Mouse (Mus musculus) neural tube, embryonic 15.5 days (tissue): ENCODE measurements around the gene Oosp3. TPM values are rescaled to one million over a fixed set of nuclear protein-coding genes. Genes with fewer than 3 reads are reported as not detected.

Experiments used
- ATAC-seq: fragments of 200-750 bp; cut with Nextera tagmentation; 2 replicates; pipeline ENCODE4 v1.8.0; 2017; ENCODE audit warnings: mild to moderate bottlenecking, moderate TSS enrichment, moderate library complexity; ENCODE audit not compliant: low FRiP score
- H3K27ac ChIP-seq: fragments of 300-500 bp; sonication (generic); replicated peaks from 2 replicates; pipeline ENCODE4 v1.5.1; 2015; ENCODE audit warnings: mild to moderate bottlenecking, inconsistent platforms
- H3K27me3 ChIP-seq: fragments of 300-500 bp; sonication (generic); replicated peaks from 2 replicates; pipeline ENCODE4 v1.6.1; 2015; ENCODE audit warnings: inconsistent platforms
- H3K36me3 ChIP-seq: fragments of 300-500 bp; sonication (generic); 2 replicates; pipeline ENCODE4 v1.6.1; 2015; ENCODE audit warnings: inconsistent platforms
- H3K4me1 ChIP-seq: fragments of 300-500 bp; sonication (generic); 2 replicates; pipeline ENCODE4 v1.6.1; 2015; ENCODE audit warnings: inconsistent platforms
- H3K4me2 ChIP-seq: fragments of 300-500 bp; sonication (generic); 2 replicates; pipeline ENCODE4 v1.6.1; 2015; ENCODE audit warnings: inconsistent platforms, mild to moderate bottlenecking, moderate library complexity
- H3K4me3 ChIP-seq: fragments of 300-500 bp; sonication (generic); replicated peaks from 2 replicates; pipeline ENCODE4 v1.5.1; 2015; ENCODE audit warnings: mild to moderate bottlenecking, inconsistent platforms
- H3K9ac ChIP-seq: fragments of 300-500 bp; sonication (generic); replicated peaks from 2 replicates; pipeline ENCODE4 v1.6.1; 2015; ENCODE audit warnings: mild to moderate bottlenecking, inconsistent platforms
- H3K9me3 ChIP-seq: fragments of 300-500 bp; sonication (generic); replicated peaks from 2 replicates; pipeline ENCODE4 v1.6.1; 2016; ENCODE audit warnings: inconsistent platforms
- WGBS: fragments of 180-500 bp; shearing (Covaris S2); methylation state at CpG from one replicate; pipeline ENCODE4 v1.1.7; 2015; ENCODE audit warnings: mixed read lengths; 5-methylcytosine and 5-hydroxymethylcytosine counted together
- polyA plus RNA-seq: library from polyadenylated mRNA; unstranded; fragments of >200 nt; fragmentation: Nextera tagmentation; extraction: Ambion mirVana; gene quantifications from 2 replicates; pipeline ENCODE4 v1.2.1, GENCODE M21; 2015

Oosp3 gene
- polyA plus RNA-seq: not detected in 2 replicates

GRCm38 (mm10) chr19:11696755-11697154 is at the start of gene Oosp3:
Gene Oosp3, plus strand, starts transcription at chr19:11697055.
- Histone ChIP-seq H3K27ac (no peak within 1 kb of the TSS), H3K27me3 (no peaks in the 10 kb centered on the region), H3K4me2 (no peak within 1 kb of the TSS), H3K9ac (no peak within 1 kb of the TSS), H3K4me1 (no peaks in the 10 kb centered on the region), H3K9me3 (no peaks in the 10 kb centered on the region), H3K4me3 (no peak within 1 kb of the TSS), H3K36me3 (no peaks in the 10 kb centered on the region)
- ATAC-seq: no peak
- WGBS: 82% methylated on average over 2 of the region's 2 CpGs

- Histone ChIP-seq H3K9me3 (no peaks in the 10 kb centered on the region), H3K27ac (no peak overlapping the region), H3K9ac (no peak overlapping the region), H3K36me3 (no peaks in the 10 kb centered on the region), H3K4me1 (no peaks in the 10 kb centered on the region), H3K4me3 (no peak overlapping the region), H3K4me2 (no peak overlapping the region), H3K27me3 (no peaks in the 10 kb centered on the region)
- 90% methylated on average over 4 of the region's 4 CpGs for WGBS
- ATAC-seq: no peak
Observed at GRCm38 (mm10) chr19:11649564-11649963, 47.3 kb upstream of the Oosp3 start.

GRCm38 (mm10) chr19:11659142-11659541 is 37.7 kb upstream of the Oosp3 start:
- WGBS: 76% methylated on average over 2 of the region's 2 CpGs
- Histone ChIP-seq H3K9ac (no peak overlapping the region), H3K4me2 (no peak overlapping the region), H3K4me1 (no peaks in the 10 kb centered on the region), H3K27me3 (no peaks in the 10 kb centered on the region), H3K4me3 (no peak overlapping the region), H3K36me3 (no peaks in the 10 kb centered on the region), H3K9me3 (no peaks in the 10 kb centered on the region), H3K27ac (no peak overlapping the region)
- no peak for ATAC-seq

GRCm38 (mm10) chr19:11660459-11660858 is 36.4 kb upstream of the Oosp3 start, which contains the start of gene Oosp2:
Gene Oosp2, minus strand, starts transcription at chr19:11660559.
- no peak within 1 kb of the TSS for H3K4me3 ChIP-seq
- no peaks in the 10 kb centered on the region for H3K9me3 ChIP-seq
- no peaks in the 10 kb centered on the region for H3K4me1 ChIP-seq
- H3K4me2 ChIP-seq: no peak within 1 kb of the TSS
- H3K36me3 ChIP-seq: no peaks in the 10 kb centered on the region
- H3K9ac ChIP-seq: no peak within 1 kb of the TSS
- ATAC-seq: no peak
- H3K27me3 ChIP-seq: no peaks in the 10 kb centered on the region
- 90% methylated on average over 5 of the region's 5 CpGs for WGBS
- H3K27ac ChIP-seq: no peak within 1 kb of the TSS

- no peak overlapping the region for H3K4me3 ChIP-seq
- no peaks in the 10 kb centered on the region for H3K9me3 ChIP-seq
- ATAC-seq: no peak
- H3K9ac ChIP-seq: no peak overlapping the region
- H3K36me3 ChIP-seq: no peaks in the 10 kb centered on the region
- H3K27me3 ChIP-seq: no peaks in the 10 kb centered on the region
- no peak overlapping the region for H3K27ac ChIP-seq
- H3K4me1 ChIP-seq: no peaks in the 10 kb centered on the region
- no peak overlapping the region for H3K4me2 ChIP-seq
Observed at GRCm38 (mm10) chr19:11661562-11661961, 35.3 kb upstream of the Oosp3 start.

GRCm38 (mm10) chr19:11690839-11691238 is 6.0 kb upstream of the Oosp3 start, which contains the start of gene Oosp1:
Gene Oosp1, minus strand, starts transcription at chr19:11691150.
- 80% methylated on average over 5 of the region's 5 CpGs for WGBS
- H3K4me1 ChIP-seq: no peaks in the 10 kb centered on the region
- ATAC-seq: no peak
- no peak within 1 kb of the TSS for H3K4me2 ChIP-seq
- no peaks in the 10 kb centered on the region for H3K36me3 ChIP-seq
- H3K27ac ChIP-seq: no peak within 1 kb of the TSS
- H3K9me3 ChIP-seq: no peaks in the 10 kb centered on the region
- no peak within 1 kb of the TSS for H3K4me3 ChIP-seq
- no peaks in the 10 kb centered on the region for H3K27me3 ChIP-seq
- H3K9ac ChIP-seq: no peak within 1 kb of the TSS

- Histone ChIP-seq H3K36me3 (no peaks in the 10 kb centered on the region), H3K27ac (no peak overlapping the region), H3K9ac (no peak overlapping the region), H3K4me2 (no peak overlapping the region), H3K9me3 (no peaks in the 10 kb centered on the region), H3K27me3 (no peaks in the 10 kb centered on the region), H3K4me1 (no peaks in the 10 kb centered on the region), H3K4me3 (no peak overlapping the region)
- no peak for ATAC-seq
- 48% methylated on average over 1 of the region's 1 CpGs for WGBS
Observed at GRCm38 (mm10) chr19:11691454-11691853, 5.4 kb upstream of the Oosp3 start.

- no peak overlapping the region for H3K9ac ChIP-seq
- H3K9me3 ChIP-seq: no peaks in the 10 kb centered on the region
- no peak for ATAC-seq
- H3K27me3 ChIP-seq: no peaks in the 10 kb centered on the region
- H3K36me3 ChIP-seq: no peaks in the 10 kb centered on the region
- no peak overlapping the region for H3K27ac ChIP-seq
- H3K4me1 ChIP-seq: no peaks in the 10 kb centered on the region
- WGBS: 90% methylated on average over 6 of the region's 6 CpGs
- no peak overlapping the region for H3K4me3 ChIP-seq
- H3K4me2 ChIP-seq: no peak overlapping the region
Observed at GRCm38 (mm10) chr19:11698342-11698741, 1.5 kb downstream of the Oosp3 start.

- Histone ChIP-seq H3K36me3 (no peaks in the 10 kb centered on the region), H3K27ac (no peak overlapping the region), H3K9me3 (no peaks in the 10 kb centered on the region), H3K9ac (no peak overlapping the region), H3K27me3 (no peaks in the 10 kb centered on the region), H3K4me2 (no peak overlapping the region), H3K4me1 (no peaks in the 10 kb centered on the region), H3K4me3 (no peak overlapping the region)
- 90% methylated on average over 4 of the region's 4 CpGs for WGBS
- ATAC-seq: no peak
Observed at GRCm38 (mm10) chr19:11712451-11712850, 15.6 kb downstream of the Oosp3 start.

GRCm38 (mm10) chr19:11720071-11720470 is 23.2 kb downstream of the Oosp3 start:
- 96% methylated on average over 3 of the region's 3 CpGs for WGBS
- no peak overlapping the region for H3K4me2 ChIP-seq
- no peaks in the 10 kb centered on the region for H3K4me1 ChIP-seq
- no peak overlapping the region for H3K4me3 ChIP-seq
- no peak overlapping the region for H3K9ac ChIP-seq
- no peaks in the 10 kb centered on the region for H3K9me3 ChIP-seq
- H3K27me3 ChIP-seq: no peaks in the 10 kb centered on the region
- no peak overlapping the region for H3K27ac ChIP-seq
- no peaks in the 10 kb centered on the region for H3K36me3 ChIP-seq
- ATAC-seq: no peak

GRCm38 (mm10) chr19:11723870-11724269 is 27.0 kb downstream of the Oosp3 start:
- no peak overlapping the region for H3K9ac ChIP-seq
- H3K27ac ChIP-seq: no peak overlapping the region
- no peaks in the 10 kb centered on the region for H3K27me3 ChIP-seq
- no peak overlapping the region for H3K4me3 ChIP-seq
- no peak overlapping the region for H3K4me2 ChIP-seq
- no peaks in the 10 kb centered on the region for H3K36me3 ChIP-seq
- ATAC-seq: no peak
- no peaks in the 10 kb centered on the region for H3K9me3 ChIP-seq
- H3K4me1 ChIP-seq: no peaks in the 10 kb centered on the region
- 94% methylated on average over 2 of the region's 2 CpGs for WGBS

- 83% methylated on average over 6 of the region's 6 CpGs for WGBS
- no peak for ATAC-seq
- no peak overlapping the region for H3K4me3 ChIP-seq
Observed at GRCm38 (mm10) chr19:11724275-11724674, 27.4 kb downstream of the Oosp3 start.

GRCm38 (mm10) chr19:11725915-11726314 is 29.1 kb downstream of the Oosp3 start:
- H3K27me3 ChIP-seq: no peaks in the 10 kb centered on the region
- H3K4me3 ChIP-seq: no peak overlapping the region
- H3K27ac ChIP-seq: no peak overlapping the region
- no peaks in the 10 kb centered on the region for H3K36me3 ChIP-seq
- H3K9ac ChIP-seq: no peak overlapping the region
- WGBS: 90% methylated on average over 2 of the region's 2 CpGs
- no peaks in the 10 kb centered on the region for H3K9me3 ChIP-seq
- H3K4me2 ChIP-seq: no peak overlapping the region
- no peaks in the 10 kb centered on the region for H3K4me1 ChIP-seq
- no peak for ATAC-seq

More at GRCm38 (mm10) chr19:11724275-11724674, 27.4 kb downstream of the Oosp3 start:
- Histone ChIP-seq H3K27ac (no peak overlapping the region), H3K9ac (no peak overlapping the region), H3K4me1 (no peaks in the 10 kb centered on the region), H3K4me2 (no peak overlapping the region), H3K9me3 (no peaks in the 10 kb centered on the region), H3K36me3 (no peaks in the 10 kb centered on the region), H3K27me3 (no peaks in the 10 kb centered on the region)
